Mouse (Mus musculus): ENCODE measurements around the gene Mgat4e. TPM values are rescaled to one million over a fixed set of nuclear protein-coding genes. Genes with fewer than 3 reads are reported as not detected.

The Mgat4e gene
- total RNA-seq (2014; fragmentation: Nextera tagmentation) = not detected in 2 replicates
- total RNA-seq (2017) = not detected in 2 replicates

GRCm38 (mm10) chr1:134549632-134550132 lies at the start of gene Mgat4e:
Gene Mgat4e (minus strand): TSS chr1:134549682.
- ATAC-seq (replicated peaks; ENCODE audit: low FRiP score, low TSS enrichment, poor library complexity, severe bottlenecking) = no peak

- peak; percentile 58; the same call in 1 of the 2 replicates for ATAC-seq (replicated peaks; ENCODE audit: low FRiP score, low TSS enrichment, poor library complexity, severe bottlenecking)
These were observed 48.0 kb upstream of the Mgat4e start for GRCm38 (mm10) chr1:134597339-134598054.

GRCm38 (mm10) chr1:134591773-134592172 lies 42.3 kb upstream of the Mgat4e start:
- ATAC-seq (replicated peaks; ENCODE audit: low FRiP score, low TSS enrichment, poor library complexity, severe bottlenecking) = no peak

DNA sequence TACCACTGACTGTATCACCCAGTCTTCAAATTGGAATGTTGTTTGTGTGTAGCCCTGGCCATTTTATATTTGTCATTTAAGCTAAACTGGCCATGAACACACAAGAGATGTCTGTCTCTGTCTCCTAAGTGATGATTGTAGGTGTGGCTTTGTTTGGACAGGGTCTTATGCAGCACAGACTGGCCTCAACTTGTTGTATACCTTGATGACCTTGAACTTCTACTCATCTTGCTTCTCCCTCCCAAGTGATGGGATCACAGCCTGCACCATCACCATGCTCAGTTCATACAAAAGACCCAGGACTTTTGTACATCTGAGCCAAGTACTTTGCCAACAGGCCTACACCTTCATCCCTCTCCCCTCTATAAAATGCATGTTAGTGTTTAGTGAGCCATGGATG lies 40.2 kb upstream of the Mgat4e start:
- no peak for ATAC-seq (replicated peaks; ENCODE audit: low FRiP score, low TSS enrichment, poor library complexity, severe bottlenecking)

DNA sequence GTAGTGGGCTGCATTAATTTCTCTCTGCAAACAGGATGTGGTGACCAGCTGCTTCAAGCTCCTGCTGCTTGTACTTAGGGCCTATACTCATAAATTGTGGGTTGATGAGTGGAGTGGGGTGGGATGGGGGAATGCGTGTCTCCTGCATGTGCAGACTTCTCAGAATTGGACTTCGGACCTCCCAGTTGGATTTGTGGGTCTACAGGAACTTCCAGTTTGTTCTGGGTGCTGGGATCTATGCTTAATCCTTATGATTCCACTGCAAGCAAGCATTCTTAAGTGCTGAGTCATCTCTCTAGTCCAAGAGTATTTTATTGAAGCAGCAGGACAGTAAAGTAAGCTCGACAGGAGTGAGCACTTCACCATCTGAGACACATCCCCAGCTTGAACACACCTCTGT lies 34.1 kb upstream of the Mgat4e start:
- ATAC-seq (replicated peaks; ENCODE audit: low FRiP score, low TSS enrichment, poor library complexity, severe bottlenecking) = no peak

DNA sequence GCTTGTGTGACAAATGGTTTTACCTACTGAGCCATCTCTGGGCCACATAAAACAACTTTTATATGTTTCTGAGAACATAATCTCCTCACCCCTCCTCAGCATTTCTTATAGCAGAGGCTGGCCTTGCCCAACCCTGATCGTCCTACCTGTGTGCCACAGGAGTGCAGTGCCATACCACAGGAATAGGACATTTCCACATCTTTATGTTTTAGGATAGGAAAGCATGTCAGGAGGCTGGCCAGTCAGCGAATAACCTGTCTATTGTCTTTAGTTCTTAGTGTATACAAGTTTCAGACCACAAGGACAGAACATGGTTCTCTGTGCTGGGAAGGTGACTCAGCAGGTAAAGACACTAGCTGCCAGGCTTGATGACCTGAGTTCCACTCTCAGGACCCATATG lies 31.3 kb upstream of the Mgat4e start:
- ATAC-seq (replicated peaks; ENCODE audit: low FRiP score, low TSS enrichment, poor library complexity, severe bottlenecking) = no peak

DNA sequence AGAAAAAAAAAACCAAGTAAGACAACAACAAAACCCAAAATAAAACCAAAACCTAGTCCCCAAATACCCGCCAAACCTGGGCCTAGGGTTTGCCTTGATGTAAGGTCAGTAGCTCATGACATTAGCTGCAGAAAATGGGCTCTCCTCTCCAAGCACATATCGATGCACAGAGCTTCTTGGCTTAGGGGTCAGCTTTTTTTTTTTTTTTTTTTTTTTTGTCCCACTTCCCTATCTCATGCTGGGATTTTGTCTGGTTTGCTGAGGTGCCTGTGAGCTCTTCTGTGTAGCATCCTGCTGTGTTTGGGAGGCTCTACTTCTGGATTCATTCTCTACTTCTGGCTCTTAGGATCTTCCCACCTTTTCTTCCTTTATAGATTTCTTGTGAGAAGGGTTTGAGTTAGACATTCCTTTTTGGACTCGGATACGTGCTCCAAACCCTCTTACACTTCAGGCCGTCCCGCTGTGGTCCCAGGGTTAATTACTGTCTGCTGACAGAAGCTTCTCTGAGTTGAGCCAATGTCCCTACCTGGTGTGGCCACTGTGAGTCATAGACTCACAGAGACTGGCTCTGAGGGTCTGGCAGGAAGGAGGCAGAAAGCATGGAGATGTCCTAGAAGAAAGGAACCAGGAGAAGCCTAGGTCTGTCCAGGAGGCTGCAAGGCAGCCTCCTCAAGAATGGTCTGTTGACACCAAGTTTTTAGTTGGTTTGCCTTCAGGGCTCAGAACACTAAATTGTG lies 28.1 kb upstream of the Mgat4e start:
- ATAC-seq (replicated peaks; ENCODE audit: low FRiP score, low TSS enrichment, poor library complexity, severe bottlenecking) = no peak

DNA sequence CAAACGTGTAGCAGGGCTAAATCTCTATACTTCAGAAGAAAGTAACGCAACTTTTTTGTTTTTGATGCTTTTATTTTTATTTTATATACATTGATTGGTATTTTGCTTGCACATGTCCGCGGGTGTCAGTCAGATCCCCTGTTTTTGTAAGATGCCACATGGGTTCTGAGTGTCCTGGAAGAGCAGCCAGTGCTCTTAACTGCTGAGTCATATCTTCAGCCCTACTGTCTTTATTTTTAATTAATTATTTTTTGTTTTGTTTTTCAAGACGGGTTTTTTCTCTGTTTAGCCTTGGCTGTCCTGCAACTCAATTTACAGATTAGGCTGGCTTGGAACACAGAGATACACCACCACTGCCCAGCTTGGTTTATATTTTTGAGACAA lies 24.4 kb upstream of the Mgat4e start:
- ATAC-seq (replicated peaks; ENCODE audit: low FRiP score, low TSS enrichment, poor library complexity, severe bottlenecking) = peak; percentile 20; the same call in 1 of the 2 replicates

DNA sequence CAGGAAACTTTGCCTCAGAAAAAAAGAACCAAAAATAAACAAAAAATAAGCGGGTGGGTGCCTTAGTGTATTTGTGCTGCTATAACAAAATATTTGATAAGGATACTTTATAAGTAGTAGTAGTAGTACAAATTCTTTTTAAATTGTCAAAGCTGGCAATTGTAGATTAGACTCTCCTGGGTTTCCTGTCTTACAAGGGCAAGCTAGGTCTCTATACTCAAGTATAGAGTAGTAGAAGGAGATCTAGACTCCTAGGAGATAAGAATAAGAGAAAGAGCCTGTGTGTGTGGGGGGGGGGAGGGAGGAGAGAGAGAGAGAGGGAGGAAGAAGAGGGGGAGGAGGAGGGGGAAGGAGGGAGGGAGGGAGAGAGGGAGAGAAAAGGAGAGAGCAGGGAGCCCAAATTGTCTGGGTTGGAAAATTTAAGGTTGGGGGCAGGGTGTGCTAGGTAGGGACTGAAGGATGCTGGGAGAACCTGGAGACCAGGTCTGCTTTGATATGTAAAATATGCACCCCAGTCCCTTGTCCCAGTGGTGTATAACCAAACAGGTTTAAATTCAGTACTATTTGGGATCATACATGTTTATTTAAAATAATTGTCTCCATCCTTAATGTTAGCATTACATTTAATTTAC lies 23.9 kb upstream of the Mgat4e start:
- ATAC-seq (replicated peaks; ENCODE audit: low FRiP score, low TSS enrichment, poor library complexity, severe bottlenecking) = peak; percentile 85

DNA sequence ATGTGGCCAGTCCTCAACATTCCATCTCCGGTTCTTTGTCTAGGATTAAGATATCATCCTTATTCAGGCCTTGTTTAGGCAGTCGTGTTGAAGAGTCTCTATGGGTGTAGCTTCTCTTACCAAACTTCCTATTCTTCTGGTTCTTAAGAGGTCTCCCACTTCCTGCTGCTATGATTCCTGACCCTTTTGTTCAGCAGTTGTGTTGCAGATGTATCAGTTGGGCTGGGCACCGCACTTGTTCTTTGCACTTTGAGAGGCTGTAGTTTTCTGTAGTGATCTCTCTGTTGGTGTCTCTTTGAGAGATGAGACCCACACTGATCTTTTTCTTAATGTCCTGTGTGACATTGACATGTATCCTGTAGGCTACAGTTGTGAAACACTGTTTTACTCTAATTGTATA lies 21.1 kb upstream of the Mgat4e start:
- ATAC-seq (replicated peaks; ENCODE audit: low FRiP score, low TSS enrichment, poor library complexity, severe bottlenecking) = no peak

DNA sequence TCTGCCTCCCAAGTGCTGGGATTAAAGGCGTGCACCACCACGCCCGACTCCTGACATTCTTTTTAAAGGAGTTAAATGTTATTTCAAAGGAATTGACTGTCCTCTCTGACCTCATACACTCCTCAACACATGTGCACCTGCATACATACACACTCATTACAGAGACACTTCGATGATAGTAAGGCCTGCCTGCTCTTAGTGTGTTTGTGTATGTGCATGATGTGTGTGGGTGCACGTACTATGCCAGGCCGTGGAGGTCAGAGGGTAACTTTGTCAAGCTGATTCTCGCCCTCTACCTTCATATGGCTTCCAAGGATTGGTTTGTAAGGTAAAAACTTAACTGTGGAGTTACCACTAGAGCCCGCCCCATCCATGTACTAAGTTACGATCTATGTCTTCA lies 20.7 kb upstream of the Mgat4e start:
- no peak for ATAC-seq (replicated peaks; ENCODE audit: low FRiP score, low TSS enrichment, poor library complexity, severe bottlenecking)

- no peak for ATAC-seq (replicated peaks; ENCODE audit: low FRiP score, low TSS enrichment, poor library complexity, severe bottlenecking)
These were observed 18.0 kb upstream of the Mgat4e start for GRCm38 (mm10) chr1:134567511-134567910.

- no peak for ATAC-seq (replicated peaks; ENCODE audit: low FRiP score, low TSS enrichment, poor library complexity, severe bottlenecking)
These were observed 14.2 kb upstream of the Mgat4e start for GRCm38 (mm10) chr1:134563726-134564125.

GRCm38 (mm10) chr1:134562457-134562856 lies 13.0 kb upstream of the Mgat4e start:
- ATAC-seq (replicated peaks; ENCODE audit: low FRiP score, low TSS enrichment, poor library complexity, severe bottlenecking) = no peak

DNA sequence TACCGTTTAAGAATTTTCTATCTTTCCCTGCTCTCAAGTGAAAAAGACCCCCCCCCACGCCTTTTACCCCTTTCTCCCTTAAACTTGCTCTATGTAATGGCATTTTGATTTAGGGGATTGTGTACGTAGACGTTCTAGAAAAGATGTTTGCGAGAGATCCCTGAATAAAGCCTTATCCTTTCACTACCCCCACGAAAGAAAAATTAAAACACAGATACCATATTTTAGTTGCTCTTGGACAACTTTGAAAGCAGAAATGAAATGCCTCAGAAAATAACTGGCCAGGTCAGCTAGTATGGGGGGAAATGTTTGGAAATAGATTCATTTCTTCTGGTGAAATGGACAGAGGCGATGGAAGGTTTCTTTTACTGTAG lies 12.3 kb upstream of the Mgat4e start:
- no peak for ATAC-seq (replicated peaks; ENCODE audit: low FRiP score, low TSS enrichment, poor library complexity, severe bottlenecking)

DNA sequence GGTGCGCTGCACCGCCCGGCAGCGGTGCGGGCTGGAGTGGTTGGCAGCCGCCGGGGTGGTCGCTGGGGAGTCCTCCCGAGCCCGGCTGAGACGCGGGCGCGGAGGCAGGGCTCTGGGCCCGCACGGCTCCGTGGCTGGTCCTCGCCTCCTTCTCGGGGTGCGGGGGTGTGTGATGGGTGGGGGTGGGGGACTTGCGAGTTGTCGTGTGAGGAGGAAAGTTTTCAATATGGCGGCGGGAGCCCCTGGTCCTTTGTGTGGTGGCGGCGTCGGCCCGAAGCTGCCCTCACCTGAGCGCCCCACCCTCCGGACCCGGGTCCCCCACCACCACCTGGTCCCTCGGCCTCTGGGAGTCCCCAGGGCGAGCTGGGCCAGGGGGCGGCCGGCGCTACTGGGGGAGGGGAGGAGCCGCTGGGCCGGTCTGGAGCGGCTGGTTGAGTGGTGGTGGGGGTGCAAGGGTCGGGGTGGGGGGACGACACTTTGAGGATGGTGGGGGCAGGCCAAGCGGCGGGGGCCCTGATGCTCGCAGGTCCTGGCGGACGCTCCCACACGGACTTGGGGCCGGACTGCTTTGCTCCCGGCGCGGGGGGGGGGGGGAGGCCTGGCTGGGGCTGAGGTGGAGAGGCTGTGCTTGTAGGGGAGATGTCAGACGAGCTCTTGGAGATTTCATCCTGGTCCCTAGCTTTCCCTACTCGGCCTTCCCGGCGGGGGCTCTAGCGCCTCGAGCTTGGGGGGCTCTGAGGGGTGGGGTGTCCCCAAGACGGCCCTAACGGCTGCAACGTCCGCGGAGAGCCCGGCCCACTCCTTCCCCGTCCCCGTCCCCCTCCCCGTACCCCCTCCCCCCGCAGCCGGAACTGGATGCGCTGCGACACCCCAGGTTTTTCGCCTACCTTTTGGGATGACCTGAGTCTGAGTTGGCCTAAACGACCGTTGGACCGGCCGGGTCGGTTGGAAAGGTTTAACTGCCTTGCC lies 11.6 kb upstream of the Mgat4e start:
- no peak for ATAC-seq (replicated peaks; ENCODE audit: low FRiP score, low TSS enrichment, poor library complexity, severe bottlenecking)

DNA sequence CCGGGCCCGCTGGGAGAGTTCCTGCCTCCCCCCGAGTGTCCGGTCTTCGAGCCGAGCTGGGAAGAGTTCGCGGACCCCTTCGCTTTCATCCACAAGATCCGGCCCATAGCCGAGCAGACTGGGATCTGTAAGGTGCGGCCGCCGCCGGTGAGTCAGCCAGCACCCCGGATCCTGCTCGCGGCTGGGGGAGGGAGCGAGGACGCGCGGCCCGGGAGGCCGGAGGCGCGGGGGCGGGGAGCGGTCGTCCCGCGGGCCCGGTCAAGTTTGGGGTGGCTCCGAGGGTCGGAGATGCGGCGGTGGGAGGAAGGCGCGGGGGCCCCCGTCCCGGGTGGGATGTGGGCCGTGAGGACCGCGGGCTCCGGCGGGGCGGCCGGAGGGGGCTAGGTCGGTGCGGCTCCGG lies 10.9 kb upstream of the Mgat4e start:
- ATAC-seq (replicated peaks; ENCODE audit: low FRiP score, low TSS enrichment, poor library complexity, severe bottlenecking) = no peak

- ATAC-seq (replicated peaks; ENCODE audit: low FRiP score, low TSS enrichment, poor library complexity, severe bottlenecking) = 0 out of 2 replicates have a peak, but pooled peaks have one; percentile 16
These were observed 10.5 kb upstream of the Mgat4e start, which contains the start of gene Kdm5b for GRCm38 (mm10) chr1:134559976-134560375. Gene Kdm5b (plus strand): TSS chr1:134560171.

DNA sequence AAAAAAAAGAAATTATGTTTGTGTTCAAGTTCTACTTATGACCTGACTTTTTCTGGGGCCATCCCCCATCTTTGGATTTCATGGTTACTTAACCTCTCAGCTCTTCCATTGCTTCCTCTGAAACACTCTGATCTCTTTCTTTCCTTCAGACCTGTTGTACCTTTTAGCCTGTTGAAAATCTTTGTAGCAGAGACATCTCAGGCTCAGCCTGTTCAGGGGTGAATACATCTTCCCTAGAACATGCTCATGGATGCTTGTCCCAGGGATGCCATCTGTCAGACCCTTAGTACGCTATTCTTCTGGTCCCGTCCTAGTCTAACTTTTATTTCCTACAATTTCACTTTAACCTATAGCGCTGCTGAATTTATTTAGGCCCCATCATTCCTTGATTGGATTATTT lies 9.7 kb upstream of the Mgat4e start:
- no peak for ATAC-seq (replicated peaks; ENCODE audit: low FRiP score, low TSS enrichment, poor library complexity, severe bottlenecking)

Measured in megakaryocyte-erythroid progenitor cell, adult 5-6 weeks (primary cell).